Mouse (Mus musculus) olfactory bulb, adult 2 months (tissue): Measurements from ENCODE around the gene Gm10563. TPM values are rescaled to one million over a fixed set of nuclear protein-coding genes. Genes with fewer than 3 reads are reported as not detected.

Experiments used
- H3K27ac ChIP-seq: fragments of 200-500 bp; 2 replicates; pipeline ENCODE4 v1.5.1; 2012; ENCODE audit warnings: low read depth, low read length; ENCODE audit not compliant: insufficient read depth
- H3K4me1 ChIP-seq: fragments of 200-500 bp; 2 replicates; pipeline ENCODE4 v1.6.1; 2012; ENCODE audit warnings: low read length; ENCODE audit not compliant: control insufficient read depth, insufficient read depth
- H3K4me3 ChIP-seq: fragments of 200-500 bp; 2 replicates; pipeline ENCODE4 v1.5.1; 2012; ENCODE audit warnings: mild to moderate bottlenecking, low read depth, low read length, moderate library complexity; ENCODE audit not compliant: insufficient read depth
- CTCF ChIP-seq: fragments of 200-500 bp; IDR thresholded peaks from 2 replicates; pipeline ENCODE4 v1.5.1; 2012; ENCODE audit warnings: low read depth, mild to moderate bottlenecking, low read length, moderate library complexity; ENCODE audit not compliant: insufficient read depth
- POLR2A ChIP-seq: fragments of 200-500 bp; IDR thresholded peaks from 2 replicates; pipeline ENCODE4 v1.6.1; 2012; ENCODE audit warnings: mild to moderate bottlenecking, low read depth, low read length, moderate library complexity; ENCODE audit not compliant: insufficient read depth
- WGBS: fragments of 180-500 bp; shearing (Covaris S2); methylation state at CpG from one replicate; pipeline ENCODE4 v1.1.7; 2018; 5-methylcytosine and 5-hydroxymethylcytosine counted together
- polyA plus RNA-seq: library from polyadenylated mRNA; stranded (reverse); fragments of >200 nt; gene quantifications from 2 replicates; pipeline ENCODE4 v1.2.4, GENCODE M21; 2012; ENCODE audit warnings: low replicate concordance; ENCODE audit not compliant: missing spikeins, insufficient read depth, insufficient read length

The Gm10563 gene
- polyA plus RNA-seq, 1 experiment: not detected

GRCm38 (mm10) chr4:155653451-155654182 lies 8.4 kb upstream of the Gm10563 start:
- Histone ChIP-seq H3K27ac (no peak overlapping the region), H3K4me1 (peaks cover 21% of the 10 kb centered on the region), H3K4me3 (peak overlapping the region; percentile 26)
- WGBS: 17% methylated on average over 31 of the region's 31 CpGs
- TF ChIP-seq POLR2A (no peak), CTCF (no peak)

GRCm38 (mm10) chr4:155653086-155653450 lies 7.9 kb upstream of the Gm10563 start, which contains the start of gene Mmp23:
Gene Mmp23, minus strand, starts transcription at chr4:155653384.
- 0 out of 2 replicates have a peak, but pooled peaks have one; percentile 5 for TF ChIP-seq CTCF
- no peak for TF ChIP-seq POLR2A
- H3K27ac ChIP-seq: no peak within 1 kb of the TSS
- WGBS: 5% methylated on average over 33 of the region's 33 CpGs
- peaks cover 21% of the 10 kb centered on the region for H3K4me1 ChIP-seq
- H3K4me3 ChIP-seq: peak within 1 kb of the TSS; percentile 26

GRCm38 (mm10) chr4:155652283-155653085 lies 7.3 kb upstream of the Gm10563 start:
- peak overlapping the region; percentile 26 for H3K4me3 ChIP-seq
- 36% methylated on average over 36 of the region's 36 CpGs for WGBS
- peaks cover 21% of the 10 kb centered on the region for H3K4me1 ChIP-seq
- no peak overlapping the region for H3K27ac ChIP-seq
- no peak; the same call in 1 of the 2 replicates for TF ChIP-seq CTCF
- no peak for TF ChIP-seq POLR2A

GRCm38 (mm10) chr4:155651553-155652269 lies 6.5 kb upstream of the Gm10563 start:
- Histone ChIP-seq H3K4me1 (peaks cover 21% of the 10 kb centered on the region), H3K4me3 (no peak overlapping the region), H3K27ac (no peak overlapping the region)
- TF ChIP-seq CTCF: no peak
- 74% methylated on average over 15 of the region's 15 CpGs for WGBS

- H3K27ac ChIP-seq: no peak overlapping the region
- WGBS: 92% methylated on average over 11 of the region's 11 CpGs
- TF ChIP-seq POLR2A (no peak), CTCF (no peak)
- H3K4me3 ChIP-seq: no peak overlapping the region
- H3K4me1 ChIP-seq: peaks cover 16% of the 10 kb centered on the region
Measured at GRCm38 (mm10) chr4:155649355-155649754, 4.1 kb upstream of the Gm10563 start.

GRCm38 (mm10) chr4:155645721-155646120 lies 513 bp upstream of the Gm10563 start:
- Histone ChIP-seq H3K4me3 (no peak overlapping the region), H3K27ac (no peak overlapping the region), H3K4me1 (no peaks in the 10 kb centered on the region)
- WGBS: 92% methylated on average over 5 of the region's 5 CpGs
- TF ChIP-seq CTCF: no peak
- no peak for TF ChIP-seq POLR2A

GRCm38 (mm10) chr4:155643531-155643930 lies 1.7 kb downstream of the Gm10563 start:
- no peaks in the 10 kb centered on the region for H3K4me1 ChIP-seq
- H3K4me3 ChIP-seq: no peak overlapping the region
- no peak for TF ChIP-seq POLR2A
- TF ChIP-seq CTCF: no peak
- 55% methylated on average over 1 of the region's 1 CpGs for WGBS
- H3K27ac ChIP-seq: no peak overlapping the region

GRCm38 (mm10) chr4:155635766-155636499 lies 9.3 kb downstream of the Gm10563 start:
- no peak overlapping the region for H3K27ac ChIP-seq
- TF ChIP-seq POLR2A: no peak
- TF ChIP-seq CTCF: no peak

More at GRCm38 (mm10) chr4:155635766-155636499, 9.3 kb downstream of the Gm10563 start:
- H3K4me1 ChIP-seq: no peaks in the 10 kb centered on the region
- no peak overlapping the region for H3K4me3 ChIP-seq
